Mouse (Mus musculus) inflammation-experienced regulatory T-cells, adult 6 months (primary cell): ENCODE measurements around the gene Mapre1. TPM values are rescaled to one million over a fixed set of nuclear protein-coding genes. Genes with fewer than 3 reads are reported as not detected.
A peak's percentile ranks its signal among the peaks of the same experiment; 100 is the strongest.
"Not testable (repeated sequence)": the region's sequence is repeated elsewhere in the genome, so short reads cannot be mapped to it uniquely, and the experiment has no call there.

Source experiments
- ATAC-seq: one replicate; pipeline ENCODE4 v1.8.0; 2017
- polyA plus RNA-seq, 3 experiments: library from polyadenylated mRNA; unstranded; fragments of 100-300 nt; shearing (Covaris generic); gene quantifications; one replicate each; pipeline ENCODE4 v1.2.1; 2017

Gene Mapre1
- polyA plus RNA-seq, 3 experiments from 2014 or later, result 267 to 340 (median 269) TPM

GRCm38 (mm10) chr2:153778638-153779362 lies 37.7 kb downstream of the Mapre1 start:
- ATAC-seq, result peak; percentile 61

GRCm38 (mm10) chr2:153779394-153779981 lies 38.4 kb downstream of the Mapre1 start, which contains the start of gene Efcab8:
Gene Efcab8, plus strand, starts transcription at chr2:153779931.
- peak; percentile 73 for ATAC-seq

DNA sequence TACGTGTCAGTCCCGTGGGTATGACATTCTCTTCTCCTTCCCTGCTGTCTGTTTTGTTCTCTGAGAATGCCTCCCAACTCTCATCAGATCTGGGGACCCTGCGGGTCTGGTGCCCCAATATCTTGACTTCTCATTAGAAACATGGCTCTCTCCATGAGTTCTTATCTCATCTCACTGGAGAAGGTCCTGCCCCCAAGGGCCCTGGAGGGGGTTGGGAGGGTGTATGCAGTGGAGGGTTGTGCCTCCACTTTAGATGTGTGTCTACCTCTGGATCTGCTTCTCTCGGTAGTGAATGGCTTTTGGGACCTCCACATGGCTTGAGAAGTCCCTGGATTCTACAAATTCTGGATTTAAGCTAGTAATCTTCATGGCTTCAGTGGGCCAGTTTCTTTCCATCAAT lies 40.1 kb downstream of the Mapre1 start:
- ATAC-seq, result no peak

DNA sequence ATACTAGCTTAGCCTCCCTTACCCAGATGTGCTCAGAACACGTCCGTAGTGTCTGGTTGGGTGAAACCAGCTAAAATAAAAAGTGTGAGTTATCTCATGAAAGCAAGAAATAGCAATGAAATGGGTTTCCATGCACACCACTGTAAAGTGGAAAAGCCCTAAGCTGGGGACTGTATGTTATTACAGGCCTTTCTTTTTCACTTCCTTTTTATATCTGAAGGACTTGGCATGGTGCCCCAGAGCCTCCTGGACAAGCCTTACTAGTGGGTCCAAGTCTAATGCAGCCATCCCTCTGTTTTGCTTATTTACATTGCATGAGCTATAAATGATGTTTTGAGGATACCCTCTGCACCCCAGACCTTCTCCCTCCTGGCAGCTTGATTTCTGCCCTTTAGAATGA lies 43.6 kb downstream of the Mapre1 start:
- no peak for ATAC-seq

- ATAC-seq, result no peak
Measured at GRCm38 (mm10) chr2:153793366-153793765, 52.3 kb downstream of the Mapre1 start.

DNA sequence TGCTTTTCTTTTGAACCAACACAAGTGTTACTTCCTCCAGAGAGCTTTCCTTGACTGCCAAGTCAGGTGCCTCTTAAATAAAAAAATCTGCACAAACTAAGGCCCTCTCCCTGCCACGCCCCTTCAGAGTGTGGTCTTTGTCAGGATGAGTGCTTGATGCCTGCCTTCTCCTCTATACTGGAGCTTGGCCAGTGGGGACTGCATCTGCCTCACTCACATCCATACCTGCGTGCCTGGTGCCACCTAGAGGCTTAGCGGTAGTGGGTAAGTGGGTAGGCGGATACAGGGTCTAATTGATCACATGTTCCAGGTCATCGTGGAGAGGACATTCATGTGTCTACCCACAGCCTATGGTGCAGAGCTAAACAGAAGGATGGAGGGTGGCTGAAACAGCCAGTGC lies 54.0 kb downstream of the Mapre1 start:
- no peak for ATAC-seq

DNA sequence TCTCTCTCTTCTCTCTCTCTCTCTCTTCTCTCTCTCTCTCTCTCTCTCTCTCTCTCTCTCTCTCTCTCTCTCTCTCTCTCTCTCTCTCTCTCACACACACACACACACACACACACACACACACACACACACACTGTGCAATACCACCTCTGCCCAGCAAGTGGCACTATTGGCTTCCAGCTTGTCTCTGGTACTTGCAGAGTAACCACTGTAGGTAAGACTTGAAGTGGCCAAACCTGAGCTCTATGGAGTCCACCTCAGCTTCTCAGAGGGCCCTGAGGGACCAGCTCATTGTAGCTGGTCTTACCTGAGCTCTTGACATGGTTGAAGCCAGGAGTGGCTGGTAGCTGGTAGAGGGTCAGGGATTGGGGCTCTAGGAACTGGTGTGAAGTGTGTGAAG lies 66.4 kb downstream of the Mapre1 start:
- not testable (repeated sequence) for ATAC-seq

DNA sequence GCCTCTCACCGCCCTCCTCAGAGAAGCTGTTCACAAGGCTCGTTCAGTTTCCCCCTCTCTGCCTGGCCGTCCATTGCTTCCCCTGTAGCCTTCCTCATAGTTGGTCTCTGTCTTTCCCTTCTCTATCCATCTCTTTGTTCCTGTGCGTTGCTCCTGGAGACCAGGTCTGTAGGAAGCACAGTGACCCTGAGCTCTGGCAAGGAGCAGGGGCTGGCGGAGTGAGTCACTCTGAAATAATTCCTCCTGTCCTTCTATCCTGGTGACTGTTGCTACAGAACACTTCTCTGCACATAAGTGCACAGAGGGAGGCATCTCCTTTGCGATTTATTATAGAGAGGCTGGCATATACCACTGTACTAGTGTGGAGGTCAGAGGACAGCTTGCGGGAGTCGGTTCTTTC lies 67.1 kb downstream of the Mapre1 start:
- no peak for ATAC-seq

GRCm38 (mm10) chr2:153808841-153809240 lies 67.8 kb downstream of the Mapre1 start:
- no peak for ATAC-seq

DNA sequence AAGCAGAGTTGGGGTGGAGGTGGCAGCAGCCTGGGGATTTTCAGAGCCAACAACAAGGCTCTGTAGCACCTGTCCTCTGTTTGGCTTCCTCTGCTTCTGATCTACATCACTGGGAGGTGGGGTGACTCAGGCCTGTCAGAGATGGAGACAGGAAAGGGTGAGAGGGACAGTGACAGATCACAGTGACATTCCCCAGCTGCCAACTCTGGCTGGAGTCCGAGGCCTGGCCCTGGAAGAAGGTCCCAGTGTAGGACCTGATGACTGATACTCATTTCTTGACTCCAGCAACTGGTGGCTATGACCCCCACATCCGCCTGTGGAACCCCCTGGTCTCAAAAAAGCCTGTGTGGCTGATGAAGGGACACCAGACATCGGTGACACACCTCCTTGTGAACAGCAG lies 68.8 kb downstream of the Mapre1 start:
- no peak for ATAC-seq

GRCm38 (mm10) chr2:153822005-153822543 lies 81.0 kb downstream of the Mapre1 start:
- no peak for ATAC-seq

Other genes starting within 250 kb of the Mapre1 start
- not detected for gene 4930404H24Rik, start 248.5 kb upstream of the Mapre1 start, polyA plus RNA-seq
- gene Nol4l, start 211.3 kb upstream of the Mapre1 start, polyA plus RNA-seq, result 1 to 10 TPM; 2.4 to 3.9 (median 2.4) TPM
- gene Commd7, start 108.5 kb upstream of the Mapre1 start, polyA plus RNA-seq, result 100 to 1,000 TPM; 102 to 138 (median 121) TPM
- gene Dnmt3b, start 91.8 kb upstream of the Mapre1 start, polyA plus RNA-seq, result 1 to 10 TPM; 1.5 to 4.8 (median 3.7) TPM
- gene Dnmt3c, start 44.6 kb upstream of the Mapre1 start, polyA plus RNA-seq, result not detected
- gene Efcab8, start 38.7 kb downstream of the Mapre1 start, polyA plus RNA-seq, result under 1 TPM in 2 of 3 experiments, not detected in 1; 0.21 to 0.38 TPM
- gene Sun5, start 129.8 kb downstream of the Mapre1 start, polyA plus RNA-seq, result not detected
- not detected for gene Bpifb2, start 133.8 kb downstream of the Mapre1 start, polyA plus RNA-seq
- gene Bpifb6, start 159.1 kb downstream of the Mapre1 start, polyA plus RNA-seq, result not detected
- not detected for gene Bpifb3, start 177.0 kb downstream of the Mapre1 start, polyA plus RNA-seq
- not detected for gene Bpifb4, start 196.9 kb downstream of the Mapre1 start, polyA plus RNA-seq
- not detected for gene Bpifa6, start 233.7 kb downstream of the Mapre1 start, polyA plus RNA-seq